Mouse (Mus musculus) liver, embryonic 14.5 days (tissue): ENCODE measurements around the gene Tekt3. TPM values are rescaled to one million over a fixed set of nuclear protein-coding genes. Genes with fewer than 3 reads are reported as not detected.

Experiments
- ATAC-seq: fragments of 200-750 bp; cut with Nextera tagmentation; 2 replicates; pipeline ENCODE4 v1.8.0; 2017; ENCODE audit warnings: moderate number of reproducible peaks, mild to moderate bottlenecking, moderate library complexity; ENCODE audit not compliant: insufficient read depth
- DNase-seq, 3 experiments: peaks; one replicate each; pipeline ENCODE4 v3.0.0-alpha.2; 2012 to 2013; ENCODE audit warnings: low read depth in 3 of 3, low spot score in 3 of 3
- H3K27ac ChIP-seq: fragments of 300-500 bp; sonication (generic); 2 replicates; pipeline ENCODE4 v1.5.1; 2014; ENCODE audit warnings: moderate library complexity, mild to moderate bottlenecking, control low read depth, inconsistent platforms
- H3K27me3 ChIP-seq: fragments of 300-500 bp; sonication (generic); 2 replicates; pipeline ENCODE4 v1.6.1; 2014; ENCODE audit warnings: mild to moderate bottlenecking, low read length, moderate library complexity; ENCODE audit not compliant: control insufficient read depth, insufficient read depth
- H3K36me3 ChIP-seq: fragments of 300-500 bp; sonication (generic); replicated peaks from 2 replicates; pipeline ENCODE4 v1.6.1; 2014; ENCODE audit warnings: low read depth; ENCODE audit not compliant: control insufficient read depth, insufficient read depth
- H3K4me1 ChIP-seq, 2 experiments: fragments of 200-500 bp in 1 of 2; fragments of 300-500 bp in 1 of 2; sonication (generic) in 1 of 2; replicated peaks; 2 replicates each; pipeline ENCODE4 v1.6.1; 2012 to 2014; ENCODE audit warnings: antibody characterized with exemption in 1 of 2, inconsistent platforms in 1 of 2, low read length in 1 of 2; ENCODE audit not compliant: control insufficient read depth in 2 of 2, insufficient read depth in 2 of 2
- H3K4me2 ChIP-seq: fragments of 300-500 bp; sonication (generic); 2 replicates; pipeline ENCODE4 v1.6.1; 2014; ENCODE audit warnings: low read depth, mild to moderate bottlenecking, control low read depth, moderate library complexity
- H3K4me3 ChIP-seq, 2 experiments: fragments of 200-500 bp in 1 of 2; fragments of 300-500 bp in 1 of 2; sonication (generic) in 1 of 2; 2 replicates each; pipeline ENCODE4 v1.5.1; 2012 to 2014; ENCODE audit warnings: low read depth in 2 of 2, low read length in 2 of 2, mild to moderate bottlenecking in 2 of 2, control low read depth in 1 of 2, inconsistent platforms in 1 of 2, moderate library complexity in 1 of 2; ENCODE audit not compliant: insufficient read depth in 1 of 2
- H3K9ac ChIP-seq: fragments of 300-500 bp; sonication (generic); replicated peaks from 2 replicates; pipeline ENCODE4 v1.6.1; 2014; ENCODE audit warnings: mild to moderate bottlenecking, control low read depth, moderate library complexity
- H3K9me3 ChIP-seq: fragments of 300-500 bp; sonication (generic); 2 replicates; pipeline ENCODE4 v1.6.1; 2016; ENCODE audit warnings: low read length, mixed read lengths; ENCODE audit not compliant: control insufficient read depth
- CTCF ChIP-seq: IDR thresholded peaks from 2 replicates; pipeline ENCODE4 v1.5.1; 2016; ENCODE audit warnings: antibody characterized with exemption, low read depth, control low read depth
- EP300 ChIP-seq: IDR thresholded peaks from 2 replicates; pipeline ENCODE4 v1.6.1; 2016; ENCODE audit warnings: antibody characterized with exemption, low read depth
- WGBS: fragments of 180-500 bp; shearing (Covaris S2); extraction: QIAGEN DNeasy Blood & Tissue Kit; methylation state at CpG from one replicate; pipeline ENCODE4 v1.1.7; 2014; ENCODE audit not compliant: insufficient replicate concordance; 5-methylcytosine and 5-hydroxymethylcytosine counted together
- polyA plus RNA-seq, 2 experiments: library from polyadenylated mRNA; depleted of rRNA in 1 of 2; stranded (reverse) in 1 of 2; unstranded in 1 of 2; fragments of >200 nt; fragmentation: Nextera tagmentation in 1 of 2; extraction: Ambion mirVana in 1 of 2; gene quantifications; 2 replicates each; pipeline versions ENCODE4 v1.2.1 to v1.2.3; 2012 to 2014

Tekt3 gene
- polyA plus RNA-seq (2012; rRNA removed): not detected in 2 replicates
- polyA plus RNA-seq (2014; fragmentation: Nextera tagmentation; extraction: Ambion mirVana): not detected in 2 replicates

GRCm38 (mm10) chr11:63061446-63061845 lies at the start of gene Tekt3:
Gene Tekt3, plus strand, starts transcription at chr11:63061654.
- H3K4me1 ChIP-seq: no peaks in the 10 kb centered on the region
- no peaks in the 10 kb centered on the region for H3K9me3 ChIP-seq
- H3K4me3 ChIP-seq: no peak within 1 kb of the TSS
- no peak within 1 kb of the TSS for H3K9ac ChIP-seq
- H3K27ac ChIP-seq: no peak within 1 kb of the TSS
- ATAC-seq: no peak
- 12% methylated on average over 17 of the region's 17 CpGs for WGBS
- DNase-seq: no peak
- H3K36me3 ChIP-seq: no peaks in the 10 kb centered on the region
- no peak for TF ChIP-seq EP300
- no peak for TF ChIP-seq CTCF
- H3K27me3 ChIP-seq: no peaks in the 10 kb centered on the region
- H3K4me2 ChIP-seq: no peak within 1 kb of the TSS

GRCm38 (mm10) chr11:63017327-63018082 lies 43.9 kb upstream of the Tekt3 start:
- no peak overlapping the region for H3K27ac ChIP-seq
- no peaks in the 10 kb centered on the region for H3K27me3 ChIP-seq
- WGBS: 68% methylated on average over 6 of the region's 6 CpGs
- no peaks in the 10 kb centered on the region for H3K36me3 ChIP-seq
- DNase-seq (no peak), ATAC-seq (no peak)
- no peak overlapping the region for H3K9ac ChIP-seq
- peaks cover 0 to 4% of the 10 kb centered on the region in 2 experiments; a peak in 2 of 4 replicates for H3K4me1 ChIP-seq
- no peak overlapping the region for H3K4me2 ChIP-seq
- no peak overlapping the region for H3K4me3 ChIP-seq
- TF ChIP-seq CTCF (no peak), EP300 (no peak)
- H3K9me3 ChIP-seq: no peaks in the 10 kb centered on the region

GRCm38 (mm10) chr11:63018083-63018622 lies 43.3 kb upstream of the Tekt3 start:
- Histone ChIP-seq H3K4me3 (no peak overlapping the region), H3K27me3 (no peaks in the 10 kb centered on the region), H3K4me2 (no peak overlapping the region), H3K9me3 (no peaks in the 10 kb centered on the region), H3K27ac (no peak overlapping the region), H3K4me1 (peaks cover 0 to 4% of the 10 kb centered on the region in 2 experiments; a peak in 2 of 4 replicates), H3K9ac (no peak overlapping the region), H3K36me3 (no peaks in the 10 kb centered on the region)
- no peak for TF ChIP-seq CTCF
- no peak for TF ChIP-seq EP300
- DNase-seq (no peak), ATAC-seq (no peak)
- WGBS: 58% methylated on average over 6 of the region's 6 CpGs

GRCm38 (mm10) chr11:63020633-63021032 lies 40.8 kb upstream of the Tekt3 start:
- Histone ChIP-seq H3K9ac (no peak overlapping the region), H3K27me3 (no peaks in the 10 kb centered on the region), H3K36me3 (no peaks in the 10 kb centered on the region), H3K9me3 (no peaks in the 10 kb centered on the region), H3K4me2 (no peak overlapping the region), H3K4me3 (no peak overlapping the region), H3K4me1 (peaks cover 0 to 4% of the 10 kb centered on the region in 2 experiments; a peak in 2 of 4 replicates), H3K27ac (no peak overlapping the region)
- TF ChIP-seq EP300 (no peak), CTCF (no peak)
- DNase-seq: no peak
- ATAC-seq: no peak

GRCm38 (mm10) chr11:63021141-63021806 lies 40.2 kb upstream of the Tekt3 start:
- Histone ChIP-seq H3K27ac (no peak overlapping the region), H3K9ac (no peak overlapping the region)

More at GRCm38 (mm10) chr11:63021141-63021806, 40.2 kb upstream of the Tekt3 start:
- DNase-seq (no peak), ATAC-seq (no peak)
- Histone ChIP-seq H3K4me1 (peaks cover 0 to 4% of the 10 kb centered on the region in 2 experiments; a peak in 2 of 4 replicates), H3K4me2 (no peak overlapping the region), H3K4me3 (no peak overlapping the region), H3K9me3 (no peaks in the 10 kb centered on the region), H3K27me3 (no peaks in the 10 kb centered on the region), H3K36me3 (no peaks in the 10 kb centered on the region)
- WGBS: 50% methylated on average over 5 of the region's 5 CpGs
- TF ChIP-seq EP300 (no peak), CTCF (no peak)
